Mouse (Mus musculus): Measurements from ENCODE around the gene Ncam1.

The Ncam1 gene

DNA sequence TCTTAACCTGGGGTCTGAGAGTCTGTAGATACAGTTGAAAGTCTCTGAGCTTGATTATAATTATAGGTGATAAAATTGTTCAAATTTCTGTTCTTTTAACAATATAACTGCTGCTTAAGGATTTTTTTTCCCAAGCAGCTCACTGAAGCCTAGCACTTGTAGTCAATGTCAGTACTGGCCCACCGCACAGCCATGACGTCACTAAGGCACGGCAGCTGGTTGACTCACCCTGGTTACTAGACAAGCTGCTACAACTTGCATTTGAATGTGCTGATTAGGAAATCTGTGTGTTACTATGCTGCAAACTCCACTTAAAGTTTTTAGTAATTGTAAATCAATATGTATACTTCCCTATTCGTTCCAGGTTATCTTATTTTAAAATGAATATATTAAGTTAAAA, 308.1 kb downstream of the Ncam1 start:
- DNase-seq: no peak

DNA sequence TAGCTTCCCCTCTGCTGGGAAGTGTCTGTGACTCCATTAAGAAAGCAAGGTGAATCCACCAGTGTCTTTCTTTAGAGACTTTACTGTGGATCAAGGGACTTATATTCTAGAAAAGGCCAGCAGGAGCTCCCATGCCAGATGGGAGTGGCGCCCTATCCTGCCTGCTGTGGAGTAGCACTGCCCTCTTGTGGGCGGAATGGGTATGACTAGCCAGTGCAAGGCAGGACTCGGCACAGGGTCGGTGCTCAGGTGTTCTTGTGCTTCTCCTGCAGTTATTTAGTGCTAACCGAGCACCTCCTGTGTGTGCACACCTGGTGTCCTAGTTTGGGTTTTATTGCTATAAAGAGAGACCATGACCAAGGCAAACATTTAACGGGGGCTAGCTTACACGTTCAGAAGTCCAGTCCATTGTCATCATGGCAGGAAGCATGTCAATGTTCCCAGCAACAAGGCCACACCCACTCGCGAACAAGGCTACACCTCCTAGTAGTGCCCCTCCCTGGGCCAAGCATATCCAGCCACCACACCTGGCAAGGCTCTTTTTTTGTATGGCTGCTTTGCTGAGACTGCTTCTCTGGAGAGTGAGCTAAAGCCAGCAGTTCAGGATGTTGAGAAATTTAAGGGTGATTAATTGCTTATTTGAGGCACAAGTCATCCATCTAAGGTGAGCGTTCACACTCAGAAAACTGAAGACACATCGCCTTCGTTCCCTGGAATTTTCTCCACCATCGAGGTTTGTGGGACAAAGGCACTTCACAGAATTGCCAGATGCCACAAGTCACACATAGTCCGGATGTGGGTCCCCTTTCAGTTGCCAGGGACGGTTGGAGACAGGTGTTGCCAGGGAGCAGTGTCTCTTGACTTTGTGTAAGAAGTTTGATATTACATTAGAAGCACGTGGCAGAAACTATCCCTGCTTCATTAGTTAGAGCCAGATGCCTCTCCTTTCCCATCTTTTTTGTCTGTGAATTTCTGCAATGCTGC, 309.5 kb downstream of the Ncam1 start:
- DNase-seq: peak; percentile 85 to 92

DNA sequence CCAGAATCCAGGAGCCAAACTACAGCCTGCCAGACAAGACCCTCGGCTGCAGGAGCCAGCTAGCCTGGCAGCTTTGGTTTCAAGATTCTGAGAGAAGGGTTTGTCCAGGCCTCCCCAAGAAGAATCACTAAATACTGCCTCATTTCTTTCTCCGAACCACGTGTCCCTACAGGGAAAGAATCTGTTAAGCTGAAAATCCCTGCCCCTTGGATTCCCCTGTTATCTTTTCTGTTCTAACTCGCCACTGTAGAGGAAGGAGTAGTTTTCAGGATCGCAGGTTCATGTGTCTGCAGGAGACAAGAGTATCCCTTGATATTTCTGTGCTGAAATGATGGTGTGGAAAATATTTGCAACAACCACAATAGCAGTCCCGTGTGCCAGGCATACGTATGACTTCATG, 310.5 kb downstream of the Ncam1 start:
- DNase-seq: no peak

DNA sequence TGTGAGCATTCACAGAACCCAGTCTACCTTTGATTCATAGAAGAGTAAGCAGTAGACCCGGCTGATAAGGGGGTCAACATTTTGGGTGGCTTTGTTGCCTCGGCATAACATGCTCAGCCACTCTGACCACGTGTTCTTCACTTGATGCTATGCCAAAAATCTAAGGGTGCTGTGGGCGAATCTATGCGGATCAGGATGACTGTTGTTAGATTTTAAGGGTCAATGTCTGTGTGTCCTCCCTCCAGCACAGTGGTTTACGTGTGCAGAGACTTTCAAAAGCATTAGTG, 311.1 kb downstream of the Ncam1 start:
- no peak for DNase-seq

DNA sequence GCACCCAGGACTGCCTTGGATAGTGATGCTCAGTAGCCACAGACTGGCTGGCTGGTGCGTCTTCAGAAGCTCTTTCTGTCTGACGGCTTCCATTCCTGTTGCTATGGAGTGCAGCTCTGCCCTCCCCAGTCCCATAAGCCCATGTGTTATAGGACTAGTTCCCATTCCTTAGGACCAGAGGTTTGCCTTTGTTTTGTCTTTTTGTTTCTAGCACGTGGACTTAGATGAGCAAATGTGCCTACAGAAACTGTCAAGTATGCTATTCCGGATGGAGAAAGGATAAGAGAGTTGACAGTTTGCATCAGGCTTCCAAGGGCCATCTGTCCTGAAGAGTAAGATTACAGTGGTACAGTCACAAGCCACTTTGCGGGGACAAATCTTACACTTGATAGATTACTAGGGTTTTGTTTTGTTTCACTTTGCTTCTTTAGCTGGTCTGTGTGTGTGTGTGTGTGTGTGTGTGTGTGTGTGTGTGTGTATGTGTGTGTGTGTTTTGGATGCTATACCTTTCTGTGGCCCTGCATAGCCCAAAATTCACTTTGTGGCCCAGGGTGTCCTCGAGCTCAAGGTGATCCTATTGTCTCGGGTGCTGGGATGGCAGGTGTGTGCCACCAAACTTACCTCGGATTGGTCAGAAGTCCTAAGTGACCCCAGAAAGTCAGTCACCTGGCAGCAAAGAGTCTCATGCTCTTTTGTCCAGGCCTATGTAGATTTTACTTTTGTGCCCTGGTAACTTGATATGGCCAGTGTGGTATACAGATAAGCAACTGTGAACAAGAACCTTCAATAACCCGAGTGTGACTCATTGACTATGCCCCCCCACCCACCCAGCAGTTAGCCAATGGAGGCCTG, 311.7 kb downstream of the Ncam1 start:
- DNase-seq: no peak

DNA sequence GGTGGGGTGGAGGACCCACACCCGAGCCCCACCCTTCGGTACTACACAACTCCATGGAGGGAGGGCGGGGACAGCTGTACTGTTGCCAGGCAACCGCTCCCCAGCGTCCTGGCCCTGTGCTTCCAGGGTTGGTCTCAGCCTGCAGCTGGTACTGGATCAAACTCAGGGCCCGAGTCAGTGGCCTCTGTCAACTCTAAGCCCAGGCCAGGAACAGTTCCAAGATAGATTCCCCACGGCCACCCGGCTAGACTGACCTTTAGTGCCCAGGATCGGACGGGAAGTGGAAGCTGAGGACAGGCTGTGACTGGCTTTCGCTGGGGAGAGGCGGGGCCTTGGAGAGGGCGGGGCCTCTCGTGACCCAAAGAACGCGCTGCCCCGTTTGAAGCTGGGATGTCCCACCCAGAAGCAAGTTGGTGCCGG, 312.8 kb downstream of the Ncam1 start, which contains the start of gene Ttc12:
Ttc12 (minus strand) TSS at position 334 of the 420 bp plus-strand sequence.
- DNase-seq: peak; percentile 51 to 52

DNA sequence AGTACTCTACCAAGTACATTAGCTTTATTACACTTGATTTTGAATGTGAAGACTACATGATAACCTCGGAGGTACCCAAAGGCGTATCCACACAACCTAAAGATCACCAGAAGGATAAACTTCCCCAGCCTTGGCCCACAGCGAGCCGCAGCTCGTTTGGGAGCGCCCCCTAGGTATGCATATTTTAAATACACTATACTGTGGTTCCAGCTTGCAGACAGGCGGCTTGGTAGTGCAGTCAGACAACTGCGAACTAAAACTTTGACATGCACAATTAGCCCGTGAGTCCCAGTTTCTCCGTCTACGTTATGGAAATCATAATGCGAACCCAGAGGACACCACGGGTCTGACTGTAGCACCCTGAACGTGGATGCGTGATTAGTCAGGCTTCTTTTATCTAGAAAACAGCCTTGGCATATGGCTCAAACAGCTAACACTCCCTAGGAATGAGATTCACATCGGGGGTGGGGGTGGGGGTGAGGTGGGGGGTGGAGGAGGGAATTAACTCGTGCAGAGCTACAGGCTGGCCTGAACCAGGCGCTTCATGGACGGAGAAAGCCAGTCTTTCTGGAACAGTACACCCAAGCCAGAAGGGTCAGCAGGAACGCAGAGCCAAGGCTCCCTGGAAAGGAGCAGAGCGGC, 313.4 kb downstream of the Ncam1 start:
- DNase-seq: peak in 1 of 2 experiments; percentile 32

DNA sequence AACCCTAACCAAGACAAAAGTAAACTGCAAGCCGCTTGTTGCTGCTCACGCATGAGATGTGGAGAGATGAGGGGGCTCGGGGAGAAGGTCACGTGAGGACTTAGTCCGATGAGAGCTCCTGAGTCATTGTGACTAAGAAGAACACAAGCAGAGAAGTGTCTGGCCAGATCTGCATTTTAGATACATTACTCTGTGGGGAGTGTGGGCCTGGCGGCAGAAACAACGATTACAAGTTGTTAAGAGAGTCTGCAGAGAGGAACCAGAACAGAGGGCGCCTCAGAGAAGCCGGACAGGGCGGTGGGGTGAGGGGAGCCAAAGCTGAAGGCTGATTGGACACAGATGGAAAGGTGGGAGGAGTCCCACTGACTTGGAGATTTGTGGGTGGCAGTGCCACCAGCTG, 315.4 kb downstream of the Ncam1 start:
- no peak for DNase-seq

DNA sequence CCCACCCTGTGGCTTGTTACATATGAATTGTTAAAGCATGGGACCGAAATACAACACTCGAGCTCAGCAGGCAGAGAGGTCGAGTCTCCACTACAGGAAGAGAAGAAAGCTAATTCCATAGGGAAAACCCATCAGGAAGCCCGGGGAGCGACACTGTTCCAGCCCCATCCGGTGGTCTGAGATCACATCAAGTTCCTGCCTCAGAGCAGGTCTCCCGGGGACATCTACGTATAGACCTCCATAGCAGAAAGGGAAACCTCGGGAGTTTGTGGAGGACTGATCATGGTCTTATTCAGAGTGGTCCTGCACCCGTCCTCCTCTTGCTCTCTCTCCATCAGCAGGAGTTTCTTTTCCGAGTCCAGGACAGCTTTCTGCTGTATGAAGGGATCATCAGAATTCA, 326.6 kb downstream of the Ncam1 start:
- DNase-seq: no peak

DNA sequence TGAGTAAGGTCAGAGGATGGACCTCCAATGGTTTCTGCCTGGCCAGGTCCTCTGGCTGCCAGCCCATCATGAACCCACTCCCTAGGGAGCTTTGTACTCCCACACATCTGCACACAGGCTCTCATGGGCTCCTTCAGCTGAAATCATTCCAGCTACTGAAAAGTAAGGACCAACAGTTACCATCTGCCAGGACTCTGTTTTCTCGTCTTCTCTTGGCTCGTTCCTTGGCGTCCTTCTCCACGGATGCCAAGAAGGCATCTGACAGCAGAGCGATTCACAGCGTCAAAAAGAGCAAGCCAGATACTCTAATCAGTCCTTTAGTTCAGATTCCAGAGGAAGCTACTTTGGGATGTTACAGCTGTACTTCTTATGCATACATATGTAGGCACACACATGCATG, 327.8 kb downstream of the Ncam1 start:
- DNase-seq: no peak

DNA sequence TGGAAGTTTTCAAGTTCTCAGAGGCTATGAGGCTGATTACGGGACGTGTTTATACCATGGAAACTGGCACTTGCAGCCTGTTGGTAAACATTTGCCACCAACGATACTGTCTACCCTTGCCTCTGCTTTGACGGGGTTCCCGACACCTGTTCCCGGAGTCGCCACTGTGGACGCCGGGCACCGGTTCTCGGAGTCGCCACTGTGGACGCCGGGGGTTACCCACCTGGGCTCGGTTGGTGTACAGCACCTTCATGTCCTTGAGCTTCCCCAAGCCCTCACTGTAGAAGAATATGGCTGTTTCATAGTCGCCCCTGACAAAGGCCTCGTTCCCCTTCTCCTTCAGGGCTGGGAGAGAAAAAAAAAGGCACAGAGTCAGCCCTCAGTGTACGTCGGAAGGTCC, 328.7 kb downstream of the Ncam1 start:
- no peak for DNase-seq

DNA sequence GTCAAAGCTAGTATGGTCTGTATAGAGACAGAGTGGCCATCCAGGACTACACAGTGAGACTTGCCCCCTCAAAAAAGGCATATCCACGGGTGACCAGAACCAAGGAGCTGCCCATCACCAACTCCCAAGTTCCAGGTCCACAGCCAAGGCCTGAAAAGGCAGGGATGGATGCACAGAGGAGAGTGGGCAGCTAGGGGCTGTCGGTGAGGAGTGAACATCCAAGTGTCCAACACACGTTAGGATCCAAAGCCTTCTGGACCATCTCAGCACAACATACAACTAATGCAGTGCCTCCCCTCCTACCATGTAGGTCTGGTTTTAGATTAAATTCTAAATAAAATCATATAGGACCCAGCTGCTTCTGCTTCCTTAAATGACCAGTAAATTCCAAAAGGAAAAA, 342.6 kb downstream of the Ncam1 start:
- no peak for DNase-seq

DNA sequence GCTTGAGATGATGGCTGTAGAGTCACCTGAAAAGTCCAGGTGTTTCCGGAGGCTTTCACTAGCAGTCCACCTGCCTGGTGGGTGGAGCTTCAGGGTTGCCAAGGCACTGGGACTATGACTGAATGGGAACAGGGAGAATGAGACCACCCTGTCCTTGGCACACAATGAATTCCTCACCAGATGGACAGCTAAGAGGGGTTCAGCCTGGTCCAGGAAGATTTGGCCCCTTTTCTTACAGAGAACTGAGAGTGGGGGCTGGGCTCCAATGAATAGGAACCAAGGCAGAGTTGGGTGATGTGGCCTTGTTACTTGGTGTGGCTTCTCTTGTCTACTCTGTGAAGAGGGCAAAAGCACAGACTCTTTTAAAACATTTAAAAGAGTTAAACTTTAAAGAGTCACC, 346.3 kb downstream of the Ncam1 start:
- no peak for DNase-seq

Measured in cerebellum, postnatal 36 days (tissue).